Mouse (Mus musculus): ENCODE measurements at regions not wholly inside any gene's neighbourhood (a gene's known extent, or its start where the extent isn't known, plus 50 kb on each side); places are given as distances from the start of the nearest gene placed in this dataset.

DNA sequence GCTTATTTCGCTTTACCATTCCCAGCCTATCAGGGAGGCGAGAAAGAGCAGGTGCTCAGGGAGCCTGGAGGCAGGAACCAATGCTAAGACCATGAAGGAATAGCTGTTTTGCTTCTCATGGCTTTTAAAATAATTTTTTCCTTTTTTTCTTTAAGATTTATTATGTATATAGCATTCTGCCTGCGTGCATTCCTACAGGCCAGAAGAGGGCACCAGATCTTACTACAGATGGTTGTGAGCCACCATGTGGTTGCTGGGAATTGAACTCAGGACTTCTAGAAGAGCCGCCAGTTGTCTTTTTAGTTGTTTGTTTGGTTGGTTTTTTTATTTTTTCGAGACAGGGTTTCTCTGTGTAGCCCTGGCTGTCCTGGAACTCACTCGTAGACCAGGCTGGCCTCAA, 113.6 kb upstream of the Armc2 start:
- DNase-seq (ENCODE audit: low spot score in 2 of 2), result no peak
- intact Hi-C loops (cut with DNase I), result no loop called here

DNA sequence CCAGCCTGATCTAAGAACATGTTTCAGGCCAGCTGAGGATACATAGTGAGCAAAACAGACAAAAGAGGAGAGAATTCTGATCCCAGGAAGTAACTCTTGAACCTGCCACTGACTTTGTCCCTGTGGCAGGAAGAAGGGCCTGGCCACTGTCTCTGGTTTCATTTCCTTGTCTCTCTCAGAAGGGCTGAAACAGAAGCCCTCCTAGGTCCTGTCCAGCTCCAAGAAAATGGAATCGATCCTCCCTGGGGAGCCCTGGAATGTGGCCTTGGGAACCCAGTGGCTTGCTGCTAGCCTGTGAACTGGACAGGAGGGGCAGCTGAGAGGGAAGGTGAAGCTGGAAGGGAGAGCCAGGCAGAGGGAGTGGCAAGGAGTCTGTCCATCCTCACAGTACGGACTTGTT, 113.1 kb upstream of the Armc2 start:
- intact Hi-C loops (cut with DNase I), result no loop called here
- DNase-seq (ENCODE audit: low spot score in 2 of 2), result no peak

DNA sequence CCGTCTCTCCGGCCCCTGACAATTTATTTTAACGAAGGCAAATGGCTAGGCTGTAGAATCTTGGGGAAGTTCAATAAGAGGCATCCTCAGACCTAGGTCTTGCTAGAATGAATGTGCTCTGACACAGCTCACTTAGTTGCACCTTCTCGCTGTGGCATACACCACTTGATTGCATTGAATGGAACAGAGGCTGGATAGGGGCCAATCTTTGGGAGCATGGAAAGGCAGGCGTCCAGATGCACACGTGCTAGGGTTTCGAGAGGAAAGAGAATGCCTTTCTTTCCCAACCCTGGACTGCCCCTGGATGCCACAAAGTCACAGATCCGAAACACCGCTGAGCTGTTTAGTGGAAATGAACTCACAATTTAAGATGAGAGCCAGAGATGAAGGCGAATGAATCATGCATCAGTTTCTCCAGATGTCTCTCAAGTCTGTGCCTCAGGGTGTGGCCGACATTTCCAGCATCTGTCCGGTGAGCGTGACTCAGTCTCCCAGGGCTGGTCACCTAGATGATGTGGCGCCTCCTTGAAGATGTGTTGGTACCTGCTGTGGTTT, 109.7 kb upstream of the Armc2 start:
- no peak for DNase-seq (ENCODE audit: low spot score in 2 of 2)
- intact Hi-C loops (cut with DNase I), result no loop called here

DNA sequence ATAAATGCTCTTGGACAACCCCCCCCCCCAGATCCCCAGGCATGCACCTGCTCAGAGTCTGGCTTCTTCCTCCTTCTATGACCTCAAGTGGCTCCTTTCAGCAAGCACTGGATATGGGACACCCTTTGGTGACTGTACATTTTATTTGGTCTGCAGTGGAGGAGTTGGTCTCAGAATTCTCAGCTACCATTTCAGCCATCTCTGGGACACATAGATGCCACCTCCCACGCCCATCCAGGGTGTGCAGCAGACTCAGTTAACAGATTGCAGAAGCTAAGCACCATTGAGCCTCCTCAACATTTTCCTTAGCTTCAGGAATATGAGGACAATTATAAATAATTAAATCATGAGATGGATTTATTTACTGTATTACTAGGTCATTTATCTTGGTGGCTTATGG, 108.6 kb upstream of the Armc2 start:
- peak in 1 of 2 experiments; percentile 58 for DNase-seq (ENCODE audit: low spot score in 2 of 2)
- intact Hi-C loops (cut with DNase I), result no loop called here

DNA sequence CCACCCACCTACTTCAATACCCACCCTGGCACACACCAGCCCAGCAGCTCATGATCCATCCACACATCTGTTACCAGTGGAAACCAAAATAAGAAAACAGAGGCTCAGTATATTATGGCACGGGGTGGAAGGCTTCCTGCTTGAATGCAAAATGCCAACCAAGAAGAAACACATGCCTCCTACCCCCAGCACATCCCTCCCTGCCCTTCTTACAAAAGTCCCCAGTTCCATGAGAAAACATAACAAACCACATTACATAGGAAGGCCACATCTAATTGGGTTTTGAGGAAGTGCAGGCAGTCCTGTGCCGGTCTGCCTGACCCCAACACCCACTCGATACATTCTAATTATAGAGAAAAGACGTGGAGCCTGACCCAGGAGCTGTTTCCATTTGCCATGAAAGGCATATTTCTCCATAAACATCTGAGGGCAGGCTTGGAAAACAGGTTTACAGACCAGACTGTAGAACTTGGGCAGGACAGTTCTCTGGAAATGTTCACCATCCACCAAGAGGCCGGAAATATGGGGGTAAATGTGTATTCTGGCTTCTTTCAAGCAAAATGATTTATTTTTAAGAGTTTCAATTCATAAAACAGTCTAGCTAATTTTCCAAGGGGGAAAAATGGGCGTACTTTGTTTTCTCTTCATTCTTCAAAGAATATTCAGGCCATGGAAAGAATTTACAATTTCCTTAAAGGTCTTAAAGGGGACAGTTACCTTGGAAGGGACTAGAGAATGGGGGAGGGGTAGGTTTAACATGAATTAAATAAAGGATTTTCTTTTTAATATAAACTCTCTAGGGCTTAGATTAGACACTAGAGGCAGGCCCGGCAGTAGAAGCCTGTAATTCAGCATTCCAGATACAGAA, 104.8 kb upstream of the Armc2 start:
- intact Hi-C loops (cut with DNase I), result no loop called here
- DNase-seq (ENCODE audit: low spot score in 2 of 2), result no peak

DNA sequence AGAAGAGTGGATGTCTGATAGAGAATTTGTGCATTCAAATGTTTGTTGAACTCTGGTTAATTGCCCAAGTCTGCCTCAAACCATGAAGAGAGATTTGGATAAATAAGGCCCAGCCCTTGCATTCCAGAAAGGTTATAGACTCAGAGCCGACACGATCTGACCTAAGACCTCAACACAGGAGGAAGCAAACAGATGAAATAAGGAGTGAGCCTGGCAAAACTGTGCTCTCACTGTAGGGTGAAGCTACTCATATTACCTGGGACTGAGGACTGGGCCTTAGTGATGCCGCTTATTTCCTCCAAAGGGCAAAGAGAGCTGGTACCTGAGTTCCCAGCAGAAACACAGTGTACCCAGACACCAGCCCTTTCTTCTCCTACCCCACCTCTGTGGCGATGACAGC, 103.7 kb upstream of the Armc2 start:
- intact Hi-C loops (cut with DNase I), result no loop called here
- DNase-seq (ENCODE audit: low spot score in 2 of 2), result no peak

DNA sequence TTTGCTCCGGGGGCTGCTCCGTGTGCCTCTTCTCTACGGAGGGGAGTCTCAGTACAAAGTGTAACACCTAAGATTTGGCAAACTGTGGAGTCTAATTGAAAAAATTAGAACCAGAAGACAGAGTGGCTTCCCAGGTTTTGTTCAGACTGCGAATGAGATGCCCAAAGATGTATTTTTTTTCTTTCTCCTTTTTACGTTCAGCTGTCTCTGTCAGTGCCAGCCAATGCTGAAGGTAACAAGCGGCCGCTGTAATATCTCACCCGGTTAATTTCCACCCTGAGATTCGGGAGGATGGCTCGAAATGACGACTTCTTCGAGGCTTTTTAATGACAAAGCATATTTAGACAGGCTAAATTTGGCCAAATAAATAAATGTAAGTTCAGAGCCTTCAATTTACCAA, 101.1 kb upstream of the Armc2 start:
- intact Hi-C loops (cut with DNase I), result no loop called here
- DNase-seq (ENCODE audit: low spot score in 2 of 2), result no peak

DNA sequence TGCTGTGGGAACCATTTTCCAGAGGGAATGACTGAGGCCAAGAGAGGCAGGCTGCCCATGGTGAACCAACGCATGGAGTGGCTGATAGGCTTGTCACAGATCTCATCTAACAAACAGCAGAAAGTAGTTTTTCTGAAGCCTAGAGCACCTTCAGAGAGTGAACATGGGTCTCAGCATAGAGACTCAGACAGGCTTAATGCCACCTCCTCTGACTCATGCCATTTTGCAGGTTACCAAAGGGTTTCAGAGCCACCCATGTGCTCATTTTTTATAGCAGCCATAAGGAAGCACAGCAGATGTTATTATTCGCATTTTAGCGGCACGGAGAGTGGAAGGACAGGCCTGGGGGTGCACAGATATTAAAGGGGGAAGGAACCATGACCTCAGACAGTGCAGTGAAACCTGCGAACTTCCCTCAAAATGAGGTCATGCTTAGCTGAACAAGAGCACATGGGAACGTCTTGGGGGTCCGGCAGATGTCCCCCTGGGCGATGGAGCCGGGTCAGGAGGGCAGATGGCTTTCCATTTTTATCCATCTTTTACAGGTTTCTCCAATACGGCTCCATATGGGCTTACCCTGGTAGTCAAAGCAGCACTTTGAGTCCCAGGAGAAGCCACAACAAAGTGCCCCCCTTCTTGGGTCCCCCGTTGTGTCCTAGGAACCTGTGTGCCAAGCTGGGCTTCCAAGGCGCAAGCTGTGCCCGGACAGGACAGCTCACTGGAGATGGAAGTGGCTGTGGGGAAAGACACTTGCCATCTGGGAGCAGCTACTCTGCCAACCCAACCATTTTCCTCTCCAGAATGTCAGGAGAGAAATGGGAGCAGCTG, 100.3 kb upstream of the Armc2 start:
- peak in 1 of 2 experiments; percentile 3 for DNase-seq (ENCODE audit: low spot score in 2 of 2)
- intact Hi-C loops (cut with DNase I), result no loop called here

DNA sequence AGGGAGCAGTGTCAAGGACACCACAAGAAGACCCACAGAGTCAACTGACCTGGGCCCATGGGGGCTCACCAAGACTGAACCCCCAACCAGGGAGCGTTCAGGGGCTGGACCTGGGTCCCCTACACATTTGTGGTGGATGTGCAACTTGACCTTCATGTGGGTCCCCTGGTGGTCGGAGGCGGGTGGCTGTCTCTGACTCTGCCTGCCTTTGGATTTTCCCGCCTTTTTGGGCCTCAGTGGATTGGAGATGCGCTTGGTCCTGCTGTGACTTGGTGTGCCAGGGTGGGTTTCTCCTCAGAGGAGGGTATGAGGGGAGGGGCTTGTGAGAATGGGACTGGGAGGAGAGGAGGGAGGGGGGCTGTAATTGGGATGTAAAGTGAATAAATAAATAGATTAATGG, 99.3 kb upstream of the Armc2 start:
- intact Hi-C loops (cut with DNase I), result no loop called here
- DNase-seq (ENCODE audit: low spot score in 2 of 2), result no peak

DNA sequence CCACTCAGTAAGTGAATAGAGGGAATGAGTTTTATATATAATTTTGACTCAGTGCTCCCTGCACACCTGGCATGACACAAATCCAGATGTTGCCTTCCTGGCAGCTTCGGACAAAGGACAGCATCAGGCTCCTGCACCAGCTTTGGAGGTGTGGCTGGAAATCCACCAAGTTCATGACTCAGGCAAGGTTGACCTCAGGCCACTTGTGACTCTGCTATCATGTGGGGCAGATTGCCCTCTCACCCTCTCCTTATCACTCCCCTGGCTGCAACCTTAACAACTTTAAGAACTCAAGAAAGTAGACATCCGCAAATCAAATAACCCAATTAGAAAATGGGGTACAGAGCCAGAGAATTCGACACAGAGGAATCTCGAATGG, 97.7 kb upstream of the Armc2 start:
- intact Hi-C loops (cut with DNase I), result no loop called here
- no peak for DNase-seq (ENCODE audit: low spot score in 2 of 2)

DNA sequence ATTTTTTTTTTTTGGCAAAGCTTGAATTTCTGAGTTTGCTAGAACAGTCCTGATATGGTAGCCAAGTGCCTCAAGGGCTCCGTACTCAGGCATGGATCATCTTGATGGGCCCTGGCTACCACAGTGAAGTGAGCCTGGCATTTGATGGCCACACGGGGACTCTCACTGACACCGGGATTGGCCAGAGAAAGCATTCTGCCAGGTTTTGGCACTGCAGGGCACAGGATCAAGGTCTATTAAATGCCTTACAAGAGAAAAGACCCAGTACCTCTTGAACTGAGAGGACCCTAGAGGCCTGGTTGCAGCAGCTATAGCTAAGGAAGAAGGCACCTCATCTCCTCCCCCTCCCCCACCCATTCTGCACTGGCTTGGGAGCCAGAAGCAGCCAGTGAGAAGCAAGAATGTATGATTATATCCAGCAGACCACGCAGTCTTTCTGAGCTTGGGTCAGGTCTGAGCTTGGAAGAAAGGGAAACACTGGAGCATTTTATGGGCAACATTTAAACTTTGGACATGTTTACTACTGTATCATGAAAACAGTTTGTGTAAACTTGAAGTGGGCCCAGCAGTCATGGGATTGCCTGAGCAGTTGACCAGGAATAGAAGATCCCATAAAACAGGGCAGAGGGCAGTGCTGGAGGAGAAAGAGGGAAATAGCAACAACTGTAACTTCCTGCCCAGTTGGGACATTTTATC, 97.1 kb upstream of the Armc2 start:
- no peak for DNase-seq (ENCODE audit: low spot score in 2 of 2)
- intact Hi-C loops (cut with DNase I), result no loop called here

DNA sequence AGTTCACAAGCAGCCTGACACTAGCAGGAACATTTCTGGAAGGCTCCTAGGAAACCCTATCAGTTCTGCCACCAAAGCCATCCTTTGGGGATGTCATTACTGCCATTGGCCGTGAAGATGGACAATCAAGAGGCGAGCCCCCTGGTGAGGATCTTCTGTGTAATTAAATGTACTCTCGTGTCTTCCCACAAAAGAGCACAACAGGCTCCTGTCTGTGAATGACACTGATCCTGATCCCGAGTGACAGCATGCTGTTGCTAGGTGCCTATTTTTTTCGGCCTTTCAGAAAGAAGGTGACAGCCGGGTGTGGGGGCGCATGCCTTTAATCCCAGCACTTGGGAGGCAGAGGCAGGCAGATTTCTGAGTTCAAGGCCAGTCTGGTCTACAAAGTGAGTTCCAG, 92.5 kb upstream of the Armc2 start:
- intact Hi-C loops (cut with DNase I), result no loop called here

DNA sequence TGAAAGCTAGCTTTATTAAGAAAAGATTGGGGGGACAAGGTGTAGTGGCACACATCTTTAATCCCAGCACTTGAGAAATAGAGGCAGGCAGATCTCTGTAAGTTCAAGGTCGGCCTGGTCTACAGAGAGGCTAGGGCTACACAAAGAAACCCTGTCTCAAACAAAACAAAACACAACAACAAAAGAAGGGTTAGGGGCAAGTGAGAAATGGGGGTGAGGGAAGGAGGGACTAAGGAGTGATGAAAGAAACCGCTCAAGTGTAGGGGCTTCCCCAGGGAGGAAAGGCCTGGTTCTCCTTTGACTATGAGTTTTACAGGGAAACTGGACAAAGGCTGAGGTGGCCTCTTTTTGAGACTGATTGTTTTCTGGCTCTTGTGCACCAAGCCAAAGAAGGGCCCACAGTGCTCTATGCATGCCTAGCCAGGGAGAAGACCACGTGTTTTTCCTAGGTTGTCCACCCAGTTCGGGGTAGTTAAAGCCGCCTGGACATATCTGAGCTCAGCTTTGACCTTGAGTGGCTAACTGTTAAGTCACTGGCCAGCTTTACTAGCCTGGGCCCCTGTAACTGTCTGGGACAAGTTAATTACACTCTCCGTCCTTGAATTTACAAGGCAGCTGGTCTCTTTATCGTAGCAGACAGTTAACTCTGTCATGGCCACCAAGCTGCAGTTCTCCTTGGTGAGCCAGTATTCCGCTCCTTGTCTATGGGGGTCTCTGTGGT, 90.2 kb upstream of the Armc2 start:
- intact Hi-C loops (cut with DNase I), result no loop called here
- DNase-seq (ENCODE audit: low spot score in 2 of 2), result no peak

More for the DNA sequence above, 92.5 kb upstream of the Armc2 start:
- no peak for DNase-seq (ENCODE audit: low spot score in 2 of 2)

DNA sequence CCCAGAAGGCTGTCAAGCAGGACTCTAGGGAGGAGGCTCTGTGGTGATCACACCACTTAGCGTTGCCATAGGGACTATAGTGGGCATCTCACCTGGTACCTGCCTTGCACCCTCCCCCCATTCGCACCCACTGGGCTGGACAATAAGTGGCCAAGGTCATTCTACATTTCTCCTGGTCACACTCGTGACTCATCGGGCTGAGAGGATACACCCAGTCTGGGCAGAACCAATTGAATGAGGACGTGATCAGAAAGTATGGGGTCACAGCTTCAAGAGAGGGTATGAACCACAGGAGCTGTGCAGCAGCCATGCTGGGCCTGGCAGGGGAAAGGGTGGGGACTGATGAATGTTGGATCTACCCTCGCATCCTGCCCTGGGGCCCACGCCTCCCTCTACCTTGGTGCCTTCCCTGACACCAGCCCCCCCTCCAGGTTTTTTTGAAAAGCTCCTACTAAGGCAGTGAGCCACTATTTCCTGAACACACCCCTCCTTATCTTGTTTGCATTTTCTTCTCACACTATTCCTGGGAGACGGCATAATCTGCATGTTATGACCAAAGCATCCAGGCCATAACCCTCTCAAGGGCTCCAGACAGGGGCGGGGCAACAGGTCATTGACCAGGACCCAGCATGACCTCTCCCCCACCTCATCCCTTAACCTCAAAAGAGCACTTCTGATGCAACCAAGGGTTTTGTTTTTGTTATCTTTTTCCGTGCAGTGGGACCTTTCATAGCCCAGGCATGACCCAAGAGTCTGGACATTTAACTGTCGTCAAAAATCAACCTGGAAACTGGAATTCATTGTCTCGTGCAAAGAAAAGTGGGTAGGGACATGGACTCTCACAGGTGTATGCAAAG, 89.4 kb upstream of the Armc2 start:
- intact Hi-C loops (cut with DNase I), result no loop called here
- no peak for DNase-seq (ENCODE audit: low spot score in 2 of 2)

DNA sequence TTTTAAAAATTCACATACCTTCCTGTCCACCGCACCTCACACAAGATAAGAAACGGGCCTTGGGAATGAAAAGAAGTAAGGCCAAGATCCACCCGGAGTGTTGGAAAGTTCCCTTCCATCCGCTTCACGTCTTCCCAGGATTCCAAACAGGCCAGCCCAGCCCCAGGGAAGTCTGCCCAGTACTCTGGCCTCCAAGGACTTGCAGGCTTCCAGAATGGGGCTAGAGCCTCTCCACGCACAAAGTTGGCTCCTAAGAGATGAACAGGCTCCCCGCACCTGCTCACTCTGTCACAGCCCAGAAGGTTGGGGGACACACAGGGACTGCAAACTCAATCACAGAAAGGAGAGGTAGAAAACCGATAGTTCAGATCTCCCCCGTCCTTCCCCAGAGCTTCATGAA, 88.4 kb upstream of the Armc2 start:
- no peak for DNase-seq (ENCODE audit: low spot score in 2 of 2)

DNA sequence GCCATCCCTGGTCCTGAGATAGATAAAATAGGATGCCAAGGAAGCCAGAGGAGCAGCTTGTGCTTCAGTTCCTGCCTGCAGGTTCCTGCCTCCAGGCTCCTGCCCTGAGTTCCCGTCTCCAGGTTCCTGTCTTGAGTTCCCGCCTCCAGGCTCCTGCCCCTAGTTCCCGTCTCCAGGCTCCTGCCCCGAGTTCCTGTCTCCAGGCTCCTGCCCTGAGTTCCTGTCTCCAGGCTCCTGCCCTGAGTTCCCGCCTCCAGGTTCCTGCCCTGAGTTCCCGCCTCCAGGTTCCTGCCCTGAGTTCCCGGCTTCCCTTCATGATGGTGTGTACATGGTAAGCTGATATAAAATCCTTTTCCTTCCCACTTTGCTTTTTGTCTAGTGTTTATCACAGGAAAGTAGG, 86.8 kb upstream of the Armc2 start:
- no peak for DNase-seq (ENCODE audit: low spot score in 2 of 2)
- intact Hi-C loops (cut with DNase I), result no loop called here

More for the DNA sequence above, 88.4 kb upstream of the Armc2 start:
- intact Hi-C loops (cut with DNase I), result no loop called here

DNA sequence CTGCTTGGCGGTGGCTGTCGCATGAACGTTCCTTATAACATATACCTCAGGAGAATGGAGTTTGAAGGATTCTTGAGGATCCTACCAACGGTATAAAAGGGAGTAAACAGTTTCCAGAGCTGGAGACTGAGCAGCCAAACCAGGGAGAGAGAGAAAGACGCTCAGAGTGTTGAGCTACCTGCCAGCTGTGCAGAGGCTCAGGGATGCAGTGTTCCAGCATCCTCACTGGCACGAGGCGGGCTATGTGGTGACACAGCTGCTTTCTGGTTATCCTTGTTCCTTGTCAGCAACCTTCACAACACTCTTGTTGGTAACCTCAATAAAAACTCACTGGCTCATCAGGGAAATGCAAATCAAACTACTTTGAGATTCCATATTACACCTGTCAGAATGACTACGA, 84.1 kb upstream of the Armc2 start:
- intact Hi-C loops (cut with DNase I), result no loop called here
- DNase-seq (ENCODE audit: low spot score in 2 of 2), result no peak

DNA sequence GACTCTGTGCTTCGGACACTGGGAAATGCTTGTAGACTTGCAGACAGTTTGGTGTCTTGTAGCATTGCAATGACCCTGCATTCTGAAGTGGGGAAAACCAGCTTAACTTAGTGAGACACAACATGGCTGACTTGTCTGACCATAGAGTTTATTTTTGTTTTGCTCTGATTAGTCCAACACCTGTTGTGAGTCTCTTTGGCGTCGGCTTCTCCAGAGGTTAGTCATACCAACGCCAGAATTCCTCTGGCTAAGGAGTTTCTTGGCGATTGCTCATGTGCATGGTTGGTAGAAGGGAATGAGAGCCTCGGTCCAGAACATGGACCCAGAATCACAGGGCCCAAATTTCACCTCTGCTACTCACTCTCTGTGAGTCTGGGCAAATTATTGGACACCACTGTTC, 82.9 kb upstream of the Armc2 start:
- no peak for DNase-seq (ENCODE audit: low spot score in 2 of 2)
- intact Hi-C loops (cut with DNase I), result no loop called here

DNA sequence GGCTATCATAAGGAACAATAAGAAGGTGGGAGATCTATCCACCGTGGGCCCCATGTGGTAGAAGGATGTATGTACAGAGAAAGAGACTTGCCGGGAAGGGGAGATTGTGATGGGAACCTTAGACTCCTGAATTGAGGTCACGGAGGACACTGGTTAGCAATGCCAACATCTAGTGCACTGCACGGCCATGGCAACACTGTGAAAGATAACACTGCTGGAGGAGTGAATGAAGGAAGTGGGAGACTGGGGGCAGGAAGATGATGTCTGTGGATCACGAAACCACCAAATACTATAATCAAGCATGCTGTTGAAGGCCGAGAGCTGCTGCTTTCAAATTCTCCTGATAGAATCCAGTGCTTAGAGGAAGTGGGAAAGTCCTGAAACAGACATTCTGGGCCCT, 78.7 kb upstream of the Armc2 start:
- intact Hi-C loops (cut with DNase I), result no loop called here

More for the DNA sequence above, 78.7 kb upstream of the Armc2 start:
- DNase-seq (ENCODE audit: low spot score in 2 of 2), result no peak

Measured in left cerebral cortex, postnatal 25 days (tissue).